Mouse (Mus musculus): Measurements from ENCODE around the gene Atp5s. TPM values are rescaled to one million over a fixed set of nuclear protein-coding genes. Genes with fewer than 3 reads are reported as not detected.
A peak's percentile ranks its signal among the peaks of the same experiment; 100 is the strongest.

Atp5s gene
- total and polyA plus RNA-seq, 3 experiments, result 22.5 to 34.7 (median 31.5) TPM

DNA sequence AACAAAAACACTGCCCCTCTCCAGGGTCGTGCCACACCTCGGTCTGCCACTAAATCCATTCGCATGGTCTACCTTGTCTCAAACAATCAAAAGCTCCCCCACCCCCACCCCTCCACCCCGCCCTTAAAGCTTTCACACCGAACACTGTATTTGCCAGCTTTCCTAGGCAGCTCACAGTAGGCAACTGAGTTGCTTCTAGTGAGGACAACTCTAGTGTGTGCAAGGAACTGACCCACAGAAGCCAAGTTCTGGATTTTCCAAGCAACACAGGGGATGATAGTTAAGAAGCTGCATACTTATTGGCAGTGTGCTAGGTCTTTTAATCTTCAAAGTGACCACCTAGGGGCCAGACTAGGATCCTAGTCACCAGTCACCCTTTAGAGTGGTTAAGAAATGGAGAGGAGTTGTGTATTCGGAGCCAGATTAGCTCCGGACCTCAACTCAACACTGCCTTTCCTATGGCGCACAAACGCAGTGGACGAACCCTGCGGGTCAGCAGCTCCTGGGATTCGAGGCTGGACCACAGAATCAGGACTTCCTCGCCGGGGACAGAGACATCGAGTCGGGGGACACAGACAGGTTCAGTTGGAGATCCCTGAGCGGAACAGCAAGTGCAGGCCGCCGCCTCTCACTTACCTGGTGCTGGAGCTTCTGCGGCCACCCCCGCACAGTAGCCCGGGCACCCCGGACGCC, 586 bp upstream of the Atp5s start:
- H3K36me3 ChIP-seq (ENCODE audit: control insufficient read depth, insufficient read depth, low read length), result no peaks in the 10 kb centered on the region
- peak overlapping the region; percentile 87 for H3K27ac ChIP-seq
- H3K4me1 ChIP-seq (ENCODE audit: control insufficient read depth, insufficient read depth, low read length), result peaks cover 2% of the 10 kb centered on the region
- peak overlapping the region; percentile 68 for H3K4me3 ChIP-seq
- H3K9ac ChIP-seq (ENCODE audit: low read depth, low read length), result peak overlapping the region; percentile 66
- WGBS, result 6% methylated on average over 24 of the region's 24 CpGs
- H3K79me2 ChIP-seq (replicated peaks; ENCODE audit: control insufficient read depth, insufficient read depth, low read length), result no peaks in the 10 kb centered on the region
- H3K27me3 ChIP-seq (ENCODE audit: control insufficient read depth, insufficient read depth, low read length), result no peaks in the 10 kb centered on the region
- no peak for DNase-seq
- TF ChIP-seq CTCF (IDR thresholded peaks at IDR 0.05), result no peak
- TF ChIP-seq POLR2A (IDR thresholded peaks at IDR 0.05; ENCODE audit: insufficient read depth, low read depth, low read length), result no peak
- TF ChIP-seq EP300 (IDR thresholded peaks at IDR 0.05; ENCODE audit: insufficient read depth, low read depth, low read length), result no peak
- intact Hi-C loops (cut with DNase I), result no loop called here

DNA sequence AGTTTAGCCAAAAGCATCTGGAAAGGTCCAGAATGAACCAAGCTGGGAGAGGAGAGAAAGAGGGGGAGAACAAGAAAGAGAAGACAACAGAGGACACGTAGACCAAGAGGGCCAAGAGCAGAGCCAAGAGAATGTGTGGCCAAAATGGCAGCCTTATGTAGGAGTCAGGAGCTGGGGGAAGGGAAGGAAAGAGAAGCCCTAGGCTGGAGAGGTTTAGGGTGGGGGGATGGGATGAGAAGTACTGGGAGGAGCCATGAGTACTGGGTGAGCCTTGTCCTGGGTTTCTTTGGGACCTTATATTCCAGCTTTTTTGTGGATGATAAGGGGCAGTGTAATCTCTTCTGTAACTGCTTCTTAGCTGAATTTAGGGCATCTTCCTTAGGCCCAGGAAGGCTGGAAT, 4.5 kb downstream of the Atp5s start:
- H3K4me3 ChIP-seq, result no peak overlapping the region
- no peaks in the 10 kb centered on the region for H3K27me3 ChIP-seq (ENCODE audit: control insufficient read depth, insufficient read depth, low read length)
- H3K27ac ChIP-seq, result no peak overlapping the region
- DNase-seq, result no peak
- intact Hi-C loops (cut with DNase I), result no loop called here
- H3K36me3 ChIP-seq (ENCODE audit: control insufficient read depth, insufficient read depth, low read length), result no peaks in the 10 kb centered on the region
- H3K4me1 ChIP-seq (ENCODE audit: control insufficient read depth, insufficient read depth, low read length), result peaks cover 3% of the 10 kb centered on the region
- H3K79me2 ChIP-seq (replicated peaks; ENCODE audit: control insufficient read depth, insufficient read depth, low read length), result no peaks in the 10 kb centered on the region
- H3K9ac ChIP-seq (ENCODE audit: low read depth, low read length), result no peak overlapping the region
- TF ChIP-seq POLR2A (IDR thresholded peaks at IDR 0.05; ENCODE audit: insufficient read depth, low read depth, low read length) (no peak), CTCF (IDR thresholded peaks at IDR 0.05) (no peak), EP300 (IDR thresholded peaks at IDR 0.05; ENCODE audit: insufficient read depth, low read depth, low read length) (no peak)
- 93% methylated on average over 1 of the region's 1 CpGs for WGBS

DNA sequence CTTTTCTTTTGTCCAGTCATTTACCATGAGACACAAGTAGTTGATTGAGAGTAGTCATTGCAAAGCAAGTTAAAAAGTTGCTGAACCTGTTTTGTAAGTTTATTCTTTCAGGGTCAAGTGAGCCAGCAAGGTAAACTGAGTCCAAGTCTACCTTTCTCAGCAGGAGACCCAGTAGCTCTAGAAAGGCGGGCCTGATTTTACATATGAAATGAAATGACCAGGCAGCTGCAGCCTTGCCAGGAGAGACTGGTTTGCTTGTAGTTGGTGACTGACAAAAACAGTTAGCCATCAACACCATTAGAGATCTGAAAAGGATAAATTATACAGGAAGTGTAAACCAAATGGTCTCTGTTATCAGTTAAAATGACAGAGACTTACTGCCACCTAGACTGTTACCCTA, 5.6 kb downstream of the Atp5s start:
- H3K4me1 ChIP-seq (ENCODE audit: control insufficient read depth, insufficient read depth, low read length), result peaks cover 2% of the 10 kb centered on the region
- H3K79me2 ChIP-seq (replicated peaks; ENCODE audit: control insufficient read depth, insufficient read depth, low read length), result no peaks in the 10 kb centered on the region
- no peaks in the 10 kb centered on the region for H3K27me3 ChIP-seq (ENCODE audit: control insufficient read depth, insufficient read depth, low read length)
- H3K36me3 ChIP-seq (ENCODE audit: control insufficient read depth, insufficient read depth, low read length), result no peaks in the 10 kb centered on the region
- TF ChIP-seq POLR2A (IDR thresholded peaks at IDR 0.05; ENCODE audit: insufficient read depth, low read depth, low read length) (no peak), CTCF (IDR thresholded peaks at IDR 0.05) (no peak), EP300 (IDR thresholded peaks at IDR 0.05; ENCODE audit: insufficient read depth, low read depth, low read length) (no peak)
- 98% methylated on average over 1 of the region's 1 CpGs for WGBS
- H3K4me3 ChIP-seq, result no peak overlapping the region
- intact Hi-C loops (cut with DNase I), result no loop called here
- DNase-seq, result no peak
- no peak overlapping the region for H3K9ac ChIP-seq (ENCODE audit: low read depth, low read length)
- no peak overlapping the region for H3K27ac ChIP-seq

DNA sequence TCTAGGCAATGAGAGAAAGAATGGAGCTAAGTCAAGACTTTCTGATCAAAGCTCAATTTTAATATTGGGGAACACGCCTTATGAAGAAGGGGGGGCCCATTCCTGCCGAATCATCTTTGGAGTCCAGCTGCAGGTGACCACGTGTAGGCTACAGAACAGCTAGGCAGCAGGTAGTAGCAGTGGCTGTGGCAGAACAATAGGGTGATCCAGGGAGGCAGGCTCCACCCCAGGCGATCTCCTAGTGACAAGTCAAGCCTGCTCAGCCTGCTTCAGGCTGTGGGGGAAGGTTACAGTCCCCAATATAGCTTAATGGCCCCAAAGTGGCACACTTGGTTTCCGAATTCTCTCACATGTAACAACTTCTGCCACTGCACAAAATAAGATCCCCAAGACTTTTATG, 7.5 kb downstream of the Atp5s start:
- H3K9ac ChIP-seq (ENCODE audit: low read depth, low read length), result no peak overlapping the region
- H3K4me1 ChIP-seq (ENCODE audit: control insufficient read depth, insufficient read depth, low read length), result peaks cover 1% of the 10 kb centered on the region; the same call in 1 of the 2 replicates
- intact Hi-C loops (cut with DNase I), result no loop called here
- no peak overlapping the region for H3K4me3 ChIP-seq
- no peaks in the 10 kb centered on the region for H3K27me3 ChIP-seq (ENCODE audit: control insufficient read depth, insufficient read depth, low read length)
- DNase-seq, result no peak
- H3K27ac ChIP-seq, result no peak overlapping the region
- H3K79me2 ChIP-seq (replicated peaks; ENCODE audit: control insufficient read depth, insufficient read depth, low read length), result no peaks in the 10 kb centered on the region
- H3K36me3 ChIP-seq (ENCODE audit: control insufficient read depth, insufficient read depth, low read length), result no peaks in the 10 kb centered on the region
- WGBS, result 69% methylated on average over 5 of the region's 5 CpGs
- TF ChIP-seq EP300 (IDR thresholded peaks at IDR 0.05; ENCODE audit: insufficient read depth, low read depth, low read length) (no peak), CTCF (IDR thresholded peaks at IDR 0.05) (no peak), POLR2A (IDR thresholded peaks at IDR 0.05; ENCODE audit: insufficient read depth, low read depth, low read length) (no peak)

DNA sequence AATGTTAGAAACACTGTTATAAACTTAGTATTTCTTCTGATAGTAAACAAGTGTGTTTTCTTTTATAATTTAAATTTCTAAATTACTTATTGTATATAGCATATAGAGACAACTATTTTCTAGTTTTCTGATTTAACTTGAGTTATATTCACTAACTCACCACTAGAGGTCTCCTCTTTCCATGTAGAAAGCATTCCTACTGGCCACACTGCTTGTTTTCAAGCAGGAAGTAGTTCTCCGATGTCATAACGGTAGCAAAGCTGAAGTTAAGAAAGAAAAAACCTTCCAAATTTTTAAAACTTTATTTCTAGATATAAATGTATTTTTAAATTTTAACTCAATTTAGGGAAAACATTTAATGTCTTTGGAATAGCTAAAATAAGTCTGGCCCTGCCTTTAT, 8.8 kb downstream of the Atp5s start:
- intact Hi-C loops (cut with DNase I), result loop anchor here (1.0 kb wide), 1 partner anchor 329 kb away; no protein-coding TSS in a partner anchor
- no peak overlapping the region for H3K9ac ChIP-seq (ENCODE audit: low read depth, low read length)
- H3K27me3 ChIP-seq (ENCODE audit: control insufficient read depth, insufficient read depth, low read length), result no peaks in the 10 kb centered on the region
- peak overlapping the region; percentile 44 for H3K27ac ChIP-seq
- no peaks in the 10 kb centered on the region for H3K79me2 ChIP-seq (replicated peaks; ENCODE audit: control insufficient read depth, insufficient read depth, low read length)
- 0% methylated on average over 2 of the region's 2 CpGs for WGBS
- H3K4me1 ChIP-seq (ENCODE audit: control insufficient read depth, insufficient read depth, low read length), result peaks cover 1% of the 10 kb centered on the region; the same call in 1 of the 2 replicates
- TF ChIP-seq CTCF (IDR thresholded peaks at IDR 0.05) (peak; percentile 93), EP300 (IDR thresholded peaks at IDR 0.05; ENCODE audit: insufficient read depth, low read depth, low read length) (no peak)
- no peak for DNase-seq
- no peaks in the 10 kb centered on the region for H3K36me3 ChIP-seq (ENCODE audit: control insufficient read depth, insufficient read depth, low read length)
- H3K4me3 ChIP-seq, result 0 out of 2 replicates have a peak overlapping the region, but pooled peaks have one; percentile 9

DNA sequence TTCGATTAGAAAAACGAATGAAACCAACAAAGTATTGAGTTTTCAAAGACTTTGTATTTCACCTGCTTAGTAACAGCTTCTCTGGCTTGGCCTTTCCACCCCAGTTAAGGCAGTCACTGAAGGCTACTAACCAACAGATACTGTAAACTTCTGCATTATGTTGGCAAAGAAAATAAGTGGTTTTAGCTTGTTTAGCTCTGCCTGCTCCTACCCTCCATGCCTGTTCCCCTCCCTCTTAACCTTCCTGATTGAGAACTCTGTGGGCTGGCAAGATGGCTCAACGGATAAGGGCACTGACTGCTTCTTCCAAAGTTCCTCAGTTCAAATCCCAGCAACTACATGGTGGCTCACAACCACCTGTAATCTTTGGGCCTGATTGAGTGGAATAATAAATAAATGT, 9.2 kb downstream of the Atp5s start:
- intact Hi-C loops (cut with DNase I), result loop anchor here (1.0 kb wide), 2 partner anchors 159 to 328 kb away; partner anchors contain the start of gene Map4k5
- H3K4me3 ChIP-seq, result 0 out of 2 replicates have a peak overlapping the region, but pooled peaks have one; percentile 9
- peak overlapping the region; percentile 44 for H3K27ac ChIP-seq
- no peak overlapping the region for H3K9ac ChIP-seq (ENCODE audit: low read depth, low read length)
- no peaks in the 10 kb centered on the region for H3K79me2 ChIP-seq (replicated peaks; ENCODE audit: control insufficient read depth, insufficient read depth, low read length)
- H3K4me1 ChIP-seq (ENCODE audit: control insufficient read depth, insufficient read depth, low read length), result peaks cover 1% of the 10 kb centered on the region; the same call in 1 of the 2 replicates
- no peaks in the 10 kb centered on the region for H3K27me3 ChIP-seq (ENCODE audit: control insufficient read depth, insufficient read depth, low read length)
- TF ChIP-seq CTCF (IDR thresholded peaks at IDR 0.05), result no peak
- DNase-seq, result no peak
- WGBS, result 56% methylated on average over 3 of the region's 3 CpGs
- H3K36me3 ChIP-seq (ENCODE audit: control insufficient read depth, insufficient read depth, low read length), result no peaks in the 10 kb centered on the region

Data from heart, adult 2 months (tissue).